Mouse (Mus musculus) liver, adult 2 months (tissue): Measurements from ENCODE around the gene Sarm1. TPM values are rescaled to one million over a fixed set of nuclear protein-coding genes. Genes with fewer than 3 reads are reported as not detected.

ENCODE experiments used
- DNase-seq: peaks from one replicate; pipeline ENCODE4 v3.0.0-alpha.2; 2011; ENCODE audit warnings: low read depth, low spot score; ENCODE audit errors: extremely low read depth
- H3K27ac ChIP-seq: fragments of 200-500 bp; replicated peaks from 2 replicates; pipeline ENCODE4 v1.5.1; 2012; ENCODE audit warnings: low read depth, mild to moderate bottlenecking, control low read depth, inconsistent platforms, low read length; ENCODE audit not compliant: insufficient read depth
- H3K27me3 ChIP-seq: fragments of 200-500 bp; 2 replicates; pipeline ENCODE4 v1.6.1; 2012; ENCODE audit warnings: mild to moderate bottlenecking, moderate library complexity, low read length, inconsistent platforms; ENCODE audit not compliant: control insufficient read depth, insufficient read depth
- H3K36me3 ChIP-seq: fragments of 200-500 bp; 2 replicates; pipeline ENCODE4 v1.6.1; 2012; ENCODE audit warnings: low read length, inconsistent platforms; ENCODE audit not compliant: control insufficient read depth, insufficient read depth
- H3K4me1 ChIP-seq: fragments of 200-500 bp; 2 replicates; pipeline ENCODE4 v1.6.1; 2011; ENCODE audit warnings: low read length; ENCODE audit not compliant: control insufficient read depth, insufficient read depth
- H3K4me3 ChIP-seq: fragments of 200-500 bp; 2 replicates; pipeline ENCODE4 v1.5.1; 2011; ENCODE audit warnings: low read depth, mild to moderate bottlenecking, control low read depth, low read length, moderate library complexity; ENCODE audit not compliant: insufficient read depth
- H3K79me2 ChIP-seq: fragments of 200-500 bp; 2 replicates; pipeline ENCODE4 v1.6.1; 2012; ENCODE audit warnings: inconsistent platforms, mild to moderate bottlenecking, low read length, moderate library complexity; ENCODE audit not compliant: control insufficient read depth, insufficient read depth
- H3K9ac ChIP-seq: fragments of 200-500 bp; 2 replicates; pipeline ENCODE4 v1.6.1; 2012; ENCODE audit warnings: low read depth, mild to moderate bottlenecking, control low read depth, inconsistent platforms, low read length
- CTCF ChIP-seq: fragments of 200-500 bp; IDR thresholded peaks from 2 replicates; pipeline ENCODE4 v1.5.1; 2011; ENCODE audit warnings: low read depth, low read length, control low read depth
- POLR2A ChIP-seq: fragments of 200-500 bp; IDR thresholded peaks from 2 replicates; pipeline ENCODE4 v1.6.1; 2011; ENCODE audit warnings: low read length, control low read depth; ENCODE audit not compliant: insufficient read depth; ENCODE audit errors: extremely low read depth
- WGBS: fragments of 180-500 bp; shearing (Covaris S2); methylation state at CpG from one replicate; pipeline ENCODE4 v1.1.7; 2018; 5-methylcytosine and 5-hydroxymethylcytosine counted together
- polyA plus RNA-seq: library from polyadenylated mRNA; depleted of rRNA; stranded (reverse); fragments of >200 nt; gene quantifications from 2 replicates; pipeline ENCODE4 v1.2.3, GENCODE M21; 2012
- total RNA-seq: library from RNA; depleted of rRNA; stranded (reverse); fragments of >200 nt; gene quantifications from 2 replicates; pipeline ENCODE4 v1.2.3, GENCODE M21; 2014

Sarm1 gene
- total and polyA plus RNA-seq, 2 experiments: 0.09 to 0.21 TPM

- Histone ChIP-seq H3K9ac (no peak overlapping the region), H3K36me3 (peaks cover 70% of the 10 kb centered on the region), H3K4me1 (no peaks in the 10 kb centered on the region), H3K79me2 (no peaks in the 10 kb centered on the region), H3K27ac (no peak overlapping the region), H3K4me3 (no peak overlapping the region), H3K27me3 (no peaks in the 10 kb centered on the region)
- no peak for TF ChIP-seq CTCF
- no peak for TF ChIP-seq POLR2A
- 91% methylated on average over 10 of the region's 10 CpGs for WGBS
- DNase-seq: no peak
These were observed 21.4 kb upstream of the Sarm1 start for GRCm38 (mm10) chr11:78518931-78519330.

GRCm38 (mm10) chr11:78515549-78516325, 18.2 kb upstream of the Sarm1 start:
- Histone ChIP-seq H3K79me2 (peaks cover 3% of the 10 kb centered on the region; the same call in 1 of the 2 replicates), H3K4me1 (0 out of 2 replicates have a peak, but pooled peaks cover 3% of the 10 kb centered on the region), H3K4me3 (no peak overlapping the region), H3K27me3 (no peaks in the 10 kb centered on the region), H3K36me3 (peaks cover 40% of the 10 kb centered on the region), H3K9ac (no peak overlapping the region), H3K27ac (no peak overlapping the region)
- no peak for DNase-seq
- TF ChIP-seq CTCF (peak; percentile 62), POLR2A (no peak)
- 70% methylated on average over 2 of the region's 2 CpGs for whole genome bisulfite sequencing

- H3K9ac ChIP-seq: 0 out of 2 replicates have a peak overlapping the region, but pooled peaks have one; percentile 32
- no peak for DNase-seq
- H3K79me2 ChIP-seq: peaks cover 3% of the 10 kb centered on the region; the same call in 1 of the 2 replicates
- peak overlapping the region; percentile 19; the same call in 1 of the 2 replicates for H3K4me3 ChIP-seq
- TF ChIP-seq POLR2A (no peak), CTCF (no peak)
- no peak overlapping the region for H3K27ac ChIP-seq
- peaks cover 34% of the 10 kb centered on the region for H3K36me3 ChIP-seq
- WGBS: 65% methylated on average over 3 of the region's 3 CpGs
- H3K27me3 ChIP-seq: no peaks in the 10 kb centered on the region
- 0 out of 2 replicates have a peak, but pooled peaks cover 3% of the 10 kb centered on the region for H3K4me1 ChIP-seq
These were observed 15.7 kb upstream of the Sarm1 start for GRCm38 (mm10) chr11:78513106-78513790.

GRCm38 (mm10) chr11:78512025-78512957, 14.7 kb upstream of the Sarm1 start, which contains the start of the genes Tmem199 and Poldip2:
TSS of gene Tmem199 (minus strand) at chr11:78512172.
TSS of gene Poldip2 (plus strand) at chr11:78512193.
- H3K9ac ChIP-seq: peak within 1 kb of the TSS; percentile 99
- peaks cover 34% of the 10 kb centered on the region for H3K36me3 ChIP-seq
- H3K79me2 ChIP-seq: peaks cover 3% of the 10 kb centered on the region; the same call in 1 of the 2 replicates
- 0 out of 2 replicates have a peak, but pooled peaks cover 3% of the 10 kb centered on the region for H3K4me1 ChIP-seq
- DNase-seq: peak; percentile 75
- H3K27me3 ChIP-seq: no peaks in the 10 kb centered on the region
- peak; percentile 90 for TF ChIP-seq POLR2A
- no peak for TF ChIP-seq CTCF
- under 1% methylated on average over 66 of the region's 67 CpGs for WGBS
- peak within 1 kb of the TSS; percentile 91 for H3K27ac ChIP-seq
- H3K4me3 ChIP-seq: peak within 1 kb of the TSS; percentile 88

DNA sequence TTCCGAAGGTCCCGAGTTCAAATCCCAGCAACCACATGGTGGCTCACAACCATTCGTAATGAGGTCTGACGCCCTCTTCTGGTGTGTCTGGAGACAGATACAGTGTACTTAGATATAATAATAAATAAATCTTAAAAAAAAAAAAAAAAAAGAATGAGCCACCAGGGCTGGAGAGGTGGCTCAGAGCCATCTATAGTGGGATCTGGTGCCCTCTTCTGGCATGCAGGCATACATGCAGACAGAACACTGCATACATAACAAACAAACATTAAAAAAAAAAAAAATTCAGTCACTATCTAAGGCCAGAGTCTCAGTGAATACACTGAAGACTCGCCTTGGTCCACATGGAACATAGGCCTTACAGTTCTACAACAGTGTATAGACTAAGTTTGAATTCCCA, 11.6 kb upstream of the Sarm1 start:
- Histone ChIP-seq H3K4me1 (0 out of 2 replicates have a peak, but pooled peaks cover 3% of the 10 kb centered on the region), H3K79me2 (peaks cover 3% of the 10 kb centered on the region; the same call in 1 of the 2 replicates), H3K27me3 (no peaks in the 10 kb centered on the region), H3K27ac (no peak overlapping the region), H3K9ac (no peak overlapping the region), H3K4me3 (no peak overlapping the region), H3K36me3 (peaks cover 19% of the 10 kb centered on the region; the same call in 1 of the 2 replicates)
- TF ChIP-seq POLR2A (no peak), CTCF (peak; percentile 54; the same call in 1 of the 2 replicates)
- no peak for DNase-seq
- WGBS: 75% methylated on average over 5 of the region's 5 CpGs
